ENCODE assay signal across 12 mouse cellular contexts in genomic region chr7:102243870-102244269, GRCm38 (mm10). TPM values are rescaled to one million over a fixed set of nuclear protein-coding genes. Genes with fewer than 3 reads are reported as not detected.
DNase-seq lines count a peak whose midpoint lies in the region; ATAC-seq and TF ChIP-seq lines count a peak whose summit lies in the region.
"Had no signal": no experiment of that assay in that cellular context is flagged by ENCODE, and none has a peak within 500 bp of the region (broad histone marks: within the 10 kb centered on the region; RNA-seq: fewer than 3 reads in every experiment).

No protein-coding gene starts in this region.

- no peaks in the 10 kb centered on the region for H3K9me3 ChIP-seq in kidney, embryonic 16.5 days (ENCODE audit: low read length)
- no peaks in the 10 kb centered on the region for H3K9me3 ChIP-seq in liver, embryonic 13.5 days (replicated peaks)
- H3K9me3 ChIP-seq: embryonic facial prominence, embryonic 13.5 days; heart, embryonic 13.5 days; limb, embryonic 13.5 days; neural tube, embryonic 13.5 days had no signal

- H3K4me1 ChIP-seq in kidney, adult 2 months (ENCODE audit: control insufficient read depth, insufficient read depth, low read length) = peaks cover 21% of the 10 kb centered on the region
- peaks cover 41% of the 10 kb centered on the region for H3K4me1 ChIP-seq in kidney, embryonic 16.5 days (ENCODE audit: insufficient read depth, low read length)
- peaks cover 77% of the 10 kb centered on the region for H3K4me1 ChIP-seq in liver, embryonic 13.5 days (replicated peaks)
- peaks cover 48% of the 10 kb centered on the region for H3K4me1 ChIP-seq in spleen, adult 2 months (ENCODE audit: control insufficient read depth, insufficient read depth, insufficient read length)

- no peaks in the 10 kb centered on the region for H3K36me3 ChIP-seq in kidney, adult 2 months (ENCODE audit: control insufficient read depth, insufficient read depth, low read length)
- peaks cover 24% of the 10 kb centered on the region for H3K36me3 ChIP-seq in kidney, embryonic 16.5 days (ENCODE audit: insufficient read depth, low read length)
- peaks cover 51% of the 10 kb centered on the region for H3K36me3 ChIP-seq in liver, embryonic 13.5 days
- H3K36me3 ChIP-seq in spleen, adult 2 months (ENCODE audit: control insufficient read depth, insufficient read depth, low read length) = peaks cover 17% of the 10 kb centered on the region

- TF ChIP-seq CTCF in kidney, adult 2 months (conservative IDR thresholded peaks at IDR 0.05; ENCODE audit: insufficient read depth, insufficient read length, low read depth, low read length) = no peak
- TF ChIP-seq CTCF in spleen, adult 2 months (IDR thresholded peaks at IDR 0.05; ENCODE audit: extremely low read depth, insufficient read depth, insufficient read length, insufficient replicate concordance) = no peak

- no peak for TF ChIP-seq POLR2A in kidney, adult 2 months (IDR thresholded peaks at IDR 0.05; ENCODE audit: low read depth, low read length)
- no peak for TF ChIP-seq POLR2A in spleen, adult 2 months (IDR thresholded peaks at IDR 0.05; ENCODE audit: low read depth, low read length)

- WGBS in kidney, adult 2 months = 66% methylated on average over 2 of the region's 2 CpGs
- WGBS in kidney, embryonic 16.5 days = 81% methylated on average over 2 of the region's 2 CpGs
- 26% methylated on average over 2 of the region's 2 CpGs for WGBS in liver, embryonic 13.5 days (ENCODE audit: insufficient replicate concordance)
- WGBS in spleen, adult 2 months = 26% methylated on average over 2 of the region's 2 CpGs

- DNase-seq in kidney, adult 2 months = peak; percentile 36
- no peak for DNase-seq in liver, embryonic 13.5 days
- peak in 1 of 2 experiments; percentile 49 for DNase-seq in spleen, adult 2 months (ENCODE audit: low read depth in 1 of 2, low spot score in 2 of 2)
- DNase-seq in ovary, postnatal 36 days (ENCODE audit: low spot score) = no peak
- no peak for DNase-seq in cerebellum, adult 18-20 months
- no peak for DNase-seq in testis, postnatal 10 days (ENCODE audit: low spot score)

- ATAC-seq in kidney, embryonic 16.5 days (ENCODE audit: low FRiP score, low TSS enrichment) = no peak
- ATAC-seq in common myeloid progenitor, adult 5-6 weeks (replicated peaks; ENCODE audit: low read depth, poor library complexity, severe bottlenecking) = peak; percentile 37
- ATAC-seq in liver, embryonic 13.5 days (ENCODE audit: low read depth) = no peak; the same call in 1 of the 2 replicates

- no peak overlapping the region for H3K27ac ChIP-seq in kidney, adult 2 months (ENCODE audit: insufficient read depth, low read depth, low read length)
- H3K27ac ChIP-seq in kidney, embryonic 16.5 days (ENCODE audit: low read length) = no peak overlapping the region
- H3K27ac ChIP-seq in liver, embryonic 13.5 days = peak overlapping the region; percentile 98
- peak overlapping the region; percentile 11 for H3K27ac ChIP-seq in spleen, adult 2 months (ENCODE audit: insufficient read depth, low read length)
- H3K27ac ChIP-seq: embryonic facial prominence, embryonic 13.5 days; limb, embryonic 13.5 days; neural tube, embryonic 13.5 days had no signal

- H3K27me3 ChIP-seq in kidney, adult 2 months (replicated peaks; ENCODE audit: control insufficient read depth, insufficient read depth, low read length) = no peaks in the 10 kb centered on the region
- H3K27me3 ChIP-seq in kidney, embryonic 16.5 days (ENCODE audit: insufficient read depth, low read length) = no peaks in the 10 kb centered on the region
- no peaks in the 10 kb centered on the region for H3K27me3 ChIP-seq in liver, embryonic 13.5 days
- H3K27me3 ChIP-seq in spleen, adult 2 months (ENCODE audit: control insufficient read depth, insufficient read depth, low read length) = no peaks in the 10 kb centered on the region
- H3K27me3 ChIP-seq: embryonic facial prominence, embryonic 13.5 days; heart, embryonic 13.5 days; limb, embryonic 13.5 days; neural tube, embryonic 13.5 days had no signal

- no peak overlapping the region for H3K4me2 ChIP-seq in kidney, embryonic 16.5 days (replicated peaks; ENCODE audit: low read depth, low read length)
- H3K4me2 ChIP-seq in liver, embryonic 13.5 days = peak overlapping the region; percentile 98
- H3K4me2 ChIP-seq: embryonic facial prominence, embryonic 13.5 days; heart, embryonic 13.5 days; limb, embryonic 13.5 days; neural tube, embryonic 13.5 days had no signal

- H3K9ac ChIP-seq in kidney, embryonic 16.5 days (replicated peaks; ENCODE audit: low read length) = no peak overlapping the region
- peak overlapping the region; percentile 43; the same call in 1 of the 2 replicates for H3K9ac ChIP-seq in liver, embryonic 13.5 days
- H3K9ac ChIP-seq: embryonic facial prominence, embryonic 13.5 days; heart, embryonic 13.5 days; limb, embryonic 13.5 days; neural tube, embryonic 13.5 days had no signal

- H3K4me3 ChIP-seq in kidney, adult 2 months (ENCODE audit: insufficient read depth, low read depth, low read length) = no peak overlapping the region
- no peak overlapping the region for H3K4me3 ChIP-seq in kidney, embryonic 16.5 days (ENCODE audit: low read length)
- no peak overlapping the region for H3K4me3 ChIP-seq in liver, embryonic 13.5 days (replicated peaks)
- no peak overlapping the region for H3K4me3 ChIP-seq in spleen, adult 2 months (ENCODE audit: extremely low read depth, insufficient read depth, insufficient read length)
- H3K4me3 ChIP-seq: embryonic facial prominence, embryonic 13.5 days; heart, embryonic 13.5 days; limb, embryonic 13.5 days; neural tube, embryonic 13.5 days had no signal

RNA-seq across cellular contexts. Expression of gene Rhog, which starts 12.0 kb away (rescaled TPM):
- polyA plus RNA-seq in kidney, adult 2 months (2012; rRNA removed) = 39.2 and 52.3 TPM in 2 replicates
- 61.2 and 64.9 TPM in 2 replicates for polyA plus RNA-seq in kidney, embryonic 16.5 days (2015; fragmentation: Nextera tagmentation; extraction: Ambion mirVana)
- total RNA-seq in common myeloid progenitor, adult 5-6 weeks (2017) = 40.9 and 43.0 TPM in 2 replicates
- 56.0 and 58.2 TPM in 2 replicates for polyA plus RNA-seq in liver, embryonic 13.5 days (2015; fragmentation: Nextera tagmentation; extraction: Ambion mirVana)
- 165 and 178 TPM in 2 replicates for polyA plus RNA-seq in spleen, adult 2 months (2012; rRNA removed)

RNA-seq across cellular contexts. Expression of gene Stim1, which starts 23.7 kb away (rescaled TPM):
- 33.6 and 37.0 TPM in 2 replicates for polyA plus RNA-seq in kidney, adult 2 months (2012; rRNA removed)
- polyA plus RNA-seq in kidney, embryonic 16.5 days (2015; fragmentation: Nextera tagmentation; extraction: Ambion mirVana) = 14.8 and 17.0 TPM in 2 replicates
- 20.5 and 41.0 TPM in 2 replicates for total RNA-seq in common myeloid progenitor, adult 5-6 weeks (2017)
- 13.3 and 15.0 TPM in 2 replicates for polyA plus RNA-seq in liver, embryonic 13.5 days (2015; fragmentation: Nextera tagmentation; extraction: Ambion mirVana)
- 49.3 and 57.8 TPM in 2 replicates for polyA plus RNA-seq in spleen, adult 2 months (2012; rRNA removed)

RNA-seq across cellular contexts. Expression of gene Pgap2, which starts 33.9 kb away (rescaled TPM):
- 50.8 and 65.9 TPM in 2 replicates for polyA plus RNA-seq in kidney, adult 2 months (2012; rRNA removed)
- 82.9 and 84.7 TPM in 2 replicates for polyA plus RNA-seq in kidney, embryonic 16.5 days (2015; fragmentation: Nextera tagmentation; extraction: Ambion mirVana)
- total RNA-seq in common myeloid progenitor, adult 5-6 weeks (2017) = 23.1 and 30.9 TPM in 2 replicates
- 23.3 and 27.3 TPM in 2 replicates for polyA plus RNA-seq in liver, embryonic 13.5 days (2015; fragmentation: Nextera tagmentation; extraction: Ambion mirVana)
- 57.8 and 72.9 TPM in 2 replicates for polyA plus RNA-seq in spleen, adult 2 months (2012; rRNA removed)

RNA-seq across cellular contexts. Expression of gene Nup98, which starts 33.9 kb away (rescaled TPM):
- polyA plus RNA-seq in kidney, adult 2 months (2012; rRNA removed) = 13.0 and 13.3 TPM in 2 replicates
- 36.4 and 39.6 TPM in 2 replicates for polyA plus RNA-seq in kidney, embryonic 16.5 days (2015; fragmentation: Nextera tagmentation; extraction: Ambion mirVana)
- 54.7 and 60.9 TPM in 2 replicates for total RNA-seq in common myeloid progenitor, adult 5-6 weeks (2017)
- polyA plus RNA-seq in liver, embryonic 13.5 days (2015; fragmentation: Nextera tagmentation; extraction: Ambion mirVana) = 16.9 and 20.7 TPM in 2 replicates
- 11.5 and 13.5 TPM in 2 replicates for polyA plus RNA-seq in spleen, adult 2 months (2012; rRNA removed)

Comparison
In these comparisons a context has a peak if more than half of its experiments do, and no peak if none do; other contexts are left out.
1. H3K27ac ChIP-seq: peak in liver, embryonic 13.5 days (single experiment) and spleen, adult 2 months (single experiment); none in kidney, adult 2 months (single experiment) and kidney, embryonic 16.5 days (single experiment).